Mouse (Mus musculus): ENCODE measurements around the gene Acap2. TPM values are rescaled to one million over a fixed set of nuclear protein-coding genes. Genes with fewer than 3 reads are reported as not detected.
A peak's percentile ranks its signal among the peaks of the same experiment; 100 is the strongest.

Gene Acap2
- total RNA-seq, 2 experiments from 2014 or later: 39.0 to 39.1 TPM

DNA sequence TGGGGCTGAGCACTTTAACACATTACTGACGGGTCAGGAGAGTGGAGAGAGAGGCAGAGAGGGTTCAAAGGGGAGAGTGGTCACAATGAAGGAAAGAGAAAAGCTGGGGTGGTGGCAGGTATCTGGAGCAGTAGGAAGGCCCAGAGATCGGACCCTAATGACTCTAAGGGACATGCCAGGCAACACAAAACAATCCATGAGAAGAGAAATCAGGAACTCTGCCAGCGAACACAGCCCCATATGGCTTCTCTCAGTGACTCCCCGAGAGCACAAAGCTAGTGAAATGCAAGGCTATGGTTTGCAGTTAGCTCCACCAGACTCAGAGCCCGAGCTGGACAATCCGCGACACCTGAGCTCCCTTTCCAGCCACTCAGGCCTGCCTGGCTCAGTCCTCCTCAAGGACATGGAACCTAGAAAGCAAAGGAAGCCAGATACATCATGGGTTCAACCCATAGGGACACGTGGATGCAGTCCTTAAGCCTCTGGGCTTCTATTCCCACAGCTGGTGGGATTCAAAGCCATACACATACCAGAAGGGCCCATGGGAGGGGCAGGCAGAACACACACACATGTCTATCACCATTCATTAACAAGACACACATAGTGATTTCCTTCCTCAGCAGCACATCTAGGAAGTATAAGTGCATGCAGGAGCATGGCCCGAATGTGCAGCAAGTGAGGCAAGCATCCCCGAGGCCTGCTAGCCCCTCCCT is 153.7 kb downstream of the Acap2 start:
- DNase-seq: no peak

DNA sequence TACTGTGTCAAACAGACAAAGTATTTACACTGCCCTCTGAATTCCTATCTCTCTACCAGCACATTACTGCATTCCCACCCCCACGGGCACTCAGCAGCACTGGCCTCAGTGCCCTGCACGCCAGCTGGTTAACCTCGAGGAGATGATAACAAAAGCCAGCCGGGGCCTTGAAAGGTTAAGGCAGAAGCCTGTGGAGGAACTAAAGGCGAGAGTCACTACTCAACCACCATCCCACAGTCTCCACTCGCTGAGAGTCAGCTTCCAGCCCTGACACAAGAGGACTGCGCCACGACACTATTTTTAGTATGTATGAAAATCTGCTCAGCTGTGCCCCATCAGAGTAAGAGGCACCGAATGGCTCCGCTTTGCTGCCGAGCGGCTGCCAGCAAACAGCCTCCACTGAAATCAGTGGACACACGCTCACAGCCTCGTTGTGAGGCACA is 154.8 kb downstream of the Acap2 start:
- peak; percentile 48 for DNase-seq

DNA sequence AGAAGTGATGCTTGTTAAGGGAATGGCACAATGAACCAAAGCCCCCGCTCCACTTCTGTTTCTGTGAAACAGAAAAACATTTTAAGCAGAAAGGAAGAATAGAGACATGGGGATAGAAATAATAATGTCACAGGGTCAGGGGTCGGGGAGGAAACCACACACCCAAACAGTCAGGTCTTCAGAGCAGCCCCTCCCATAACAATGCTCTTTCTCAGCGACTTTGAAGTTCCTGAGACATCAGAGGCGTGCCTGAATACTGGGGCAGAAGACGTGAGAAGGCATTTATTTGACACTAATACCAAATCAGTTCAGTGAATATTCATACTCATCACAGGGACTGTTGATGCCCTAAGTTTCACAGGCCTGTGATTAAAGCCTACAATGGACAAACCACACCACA is 155.8 kb downstream of the Acap2 start:
- DNase-seq: no peak

DNA sequence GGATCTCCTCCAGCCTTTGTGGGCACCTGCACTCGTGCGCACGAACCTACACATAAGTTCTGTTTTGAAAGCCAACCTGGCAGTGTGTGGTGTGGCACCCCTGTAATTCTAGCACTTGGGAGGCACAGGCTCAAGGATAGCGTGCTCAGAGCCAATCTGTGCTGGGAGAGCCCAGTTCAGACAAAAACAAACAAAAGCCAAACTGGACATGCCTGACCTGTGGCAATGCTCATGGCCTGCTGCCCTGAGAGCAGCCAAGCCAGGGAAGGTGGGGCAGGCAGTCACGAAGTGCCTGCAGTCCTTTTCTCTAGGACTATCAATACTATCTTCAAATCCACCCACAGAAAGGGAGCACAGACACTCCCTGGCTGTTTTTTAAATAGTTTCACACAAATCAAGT is 157.9 kb downstream of the Acap2 start:
- no peak for DNase-seq

Other genes with a start within 250 kb of the Acap2 start
- 10 to 100 TPM; 12.4 to 15.6 TPM for gene Xxylt1, start 119.8 kb downstream of the Acap2 start, total RNA-seq (2021)
- 10 to 100 TPM; 82.3 to 87.5 TPM for gene Ppp1r2, start 74.0 kb upstream of the Acap2 start, total RNA-seq (2021)
- gene Apod, start 113.6 kb upstream of the Acap2 start, total RNA-seq (2021): 1 to 10 TPM; 2.6 to 4.0 TPM
- gene Bdh1, start 221.0 kb upstream of the Acap2 start, total RNA-seq (2021): 100 to 1,000 TPM in 1 of 2 experiments, 10 to 100 TPM in 1; 68.1 to 165 TPM

Data from adrenal gland, postnatal 10 days (tissue).